Mouse (Mus musculus) lung, postnatal 0 days (tissue): ENCODE results near the gene Adrb1. TPM values are rescaled to one million over a fixed set of nuclear protein-coding genes. Genes with fewer than 3 reads are reported as not detected.
A peak's percentile ranks its signal among the peaks of the same experiment; 100 is the strongest.

ENCODE experiments used
- ATAC-seq: fragments of 200-750 bp; cut with Nextera tagmentation; 2 replicates; pipeline ENCODE4 v1.8.0; 2017; ENCODE audit warnings: moderate library complexity
- DNase-seq: peaks from one replicate; pipeline ENCODE4 v3.0.0-alpha.2; 2016; ENCODE audit warnings: low spot score
- H3K27ac ChIP-seq: fragments of 300-500 bp; sonication (generic); 2 replicates; pipeline ENCODE4 v1.5.1; 2014; ENCODE audit warnings: antibody characterized with exemption, mild to moderate bottlenecking, low read length, mixed read lengths
- H3K27me3 ChIP-seq: fragments of 300-500 bp; sonication (generic); replicated peaks from 2 replicates; pipeline ENCODE4 v1.6.1; 2014; ENCODE audit warnings: low read length, mixed read lengths; ENCODE audit not compliant: insufficient read depth
- H3K36me3 ChIP-seq: fragments of 300-500 bp; sonication (generic); 2 replicates; pipeline ENCODE4 v1.6.1; 2014; ENCODE audit warnings: low read length, mixed read lengths; ENCODE audit not compliant: insufficient read depth
- H3K4me1 ChIP-seq: fragments of 300-500 bp; sonication (generic); 2 replicates; pipeline ENCODE4 v1.6.1; 2014; ENCODE audit warnings: antibody characterized with exemption, low read depth, low read length, mixed read lengths; ENCODE audit not compliant: insufficient read depth
- H3K4me2 ChIP-seq: fragments of 300-500 bp; sonication (generic); replicated peaks from 2 replicates; pipeline ENCODE4 v1.6.1; 2014; ENCODE audit warnings: low read depth, mild to moderate bottlenecking, low read length, moderate library complexity, mixed read lengths
- H3K4me3 ChIP-seq: fragments of 300-500 bp; sonication (generic); 2 replicates; pipeline ENCODE4 v1.5.1; 2014; ENCODE audit warnings: low read depth, low read length
- H3K9ac ChIP-seq: fragments of 300-500 bp; sonication (generic); replicated peaks from 2 replicates; pipeline ENCODE4 v1.6.1; 2014; ENCODE audit warnings: low read depth, mild to moderate bottlenecking
- H3K9me3 ChIP-seq: fragments of 300-500 bp; sonication (generic); 2 replicates; pipeline ENCODE4 v1.6.1; 2016; ENCODE audit warnings: low read length, mixed read lengths
- CTCF ChIP-seq: IDR thresholded peaks from 2 replicates; pipeline ENCODE4 v1.5.1; 2016; ENCODE audit warnings: antibody characterized with exemption, mild to moderate bottlenecking
- EP300 ChIP-seq: IDR thresholded peaks from 2 replicates; pipeline ENCODE4 v1.6.1; 2016; ENCODE audit warnings: antibody characterized with exemption, mild to moderate bottlenecking, control low read depth
- WGBS: fragments of 180-500 bp; shearing (Covaris S2); extraction: QIAGEN DNeasy Blood & Tissue Kit; methylation state at CpG from one replicate; pipeline ENCODE4 v1.1.7; 2014; 5-methylcytosine and 5-hydroxymethylcytosine counted together
- polyA plus RNA-seq: library from polyadenylated mRNA; unstranded; fragments of >200 nt; fragmentation: Nextera tagmentation; extraction: Ambion mirVana; gene quantifications from 2 replicates; pipeline ENCODE4 v1.2.1, GENCODE M21; 2015

The Adrb1 gene
- polyA plus RNA-seq: 12.6 and 14.7 TPM in 2 replicates

GRCm38 (mm10) chr19:56721387-56722211, at the start of gene Adrb1:
Gene Adrb1, plus strand, starts transcription at chr19:56722199.
- peak within 1 kb of the TSS; percentile 94 for H3K4me2 ChIP-seq
- ATAC-seq (peak; percentile 85), DNase-seq (peak; percentile 83)
- WGBS: under 1% methylated on average over 30 of the region's 63 CpGs
- H3K36me3 ChIP-seq: no peaks in the 10 kb centered on the region
- H3K27me3 ChIP-seq: no peaks in the 10 kb centered on the region
- H3K27ac ChIP-seq: peak within 1 kb of the TSS; percentile 89
- peaks cover 14% of the 10 kb centered on the region for H3K4me1 ChIP-seq
- peak within 1 kb of the TSS; percentile 63 for H3K4me3 ChIP-seq
- H3K9ac ChIP-seq: peak within 1 kb of the TSS; percentile 66
- no peaks in the 10 kb centered on the region for H3K9me3 ChIP-seq
- TF ChIP-seq EP300 (no peak), CTCF (peak; percentile 39)

- TF ChIP-seq EP300 (no peak), CTCF (no peak)
- 91% methylated on average over 5 of the region's 5 CpGs for WGBS
- no peak for ATAC-seq
These were observed 46.3 kb upstream of the Adrb1 start for GRCm38 (mm10) chr19:56675690-56676089.

GRCm38 (mm10) chr19:56676506-56676905, 45.5 kb upstream of the Adrb1 start:
- no peak for TF ChIP-seq CTCF
- no peak for TF ChIP-seq EP300
- ATAC-seq (peak; percentile 68), DNase-seq (peak; percentile 62)
- no peaks in the 10 kb centered on the region for H3K36me3 ChIP-seq
- H3K4me3 ChIP-seq: no peak overlapping the region
- 74% methylated on average over 4 of the region's 4 CpGs for WGBS
- H3K27me3 ChIP-seq: no peaks in the 10 kb centered on the region
- no peaks in the 10 kb centered on the region for H3K9me3 ChIP-seq
- H3K27ac ChIP-seq: no peak overlapping the region
- no peak overlapping the region for H3K4me2 ChIP-seq
- peaks cover 4% of the 10 kb centered on the region; the same call in 1 of the 2 replicates for H3K4me1 ChIP-seq
- H3K9ac ChIP-seq: no peak overlapping the region

More at GRCm38 (mm10) chr19:56675690-56676089, 46.3 kb upstream of the Adrb1 start:
- Histone ChIP-seq H3K4me1 (peaks cover 4% of the 10 kb centered on the region; the same call in 1 of the 2 replicates), H3K27ac (no peak overlapping the region), H3K27me3 (no peaks in the 10 kb centered on the region), H3K36me3 (no peaks in the 10 kb centered on the region), H3K9ac (no peak overlapping the region), H3K9me3 (no peaks in the 10 kb centered on the region), H3K4me2 (no peak overlapping the region), H3K4me3 (no peak overlapping the region)
- no peak for DNase-seq

- peaks cover 4% of the 10 kb centered on the region; the same call in 1 of the 2 replicates for H3K4me1 ChIP-seq
- no peak overlapping the region for H3K27ac ChIP-seq
- no peaks in the 10 kb centered on the region for H3K27me3 ChIP-seq
- no peak overlapping the region for H3K4me3 ChIP-seq
- H3K36me3 ChIP-seq: no peaks in the 10 kb centered on the region
- no peak for ATAC-seq
- H3K9ac ChIP-seq: no peak overlapping the region
- no peak overlapping the region for H3K4me2 ChIP-seq
- no peak for DNase-seq
- 43% methylated on average over 8 of the region's 8 CpGs for WGBS
- no peaks in the 10 kb centered on the region for H3K9me3 ChIP-seq
- TF ChIP-seq EP300 (no peak), CTCF (no peak)
These were observed 44.4 kb upstream of the Adrb1 start for GRCm38 (mm10) chr19:56677611-56678010.

GRCm38 (mm10) chr19:56678516-56678915, 43.5 kb upstream of the Adrb1 start:
- H3K4me1 ChIP-seq: peaks cover 4% of the 10 kb centered on the region; the same call in 1 of the 2 replicates
- DNase-seq (no peak), ATAC-seq (no peak)
- no peak overlapping the region for H3K4me2 ChIP-seq
- H3K36me3 ChIP-seq: no peaks in the 10 kb centered on the region
- H3K9me3 ChIP-seq: no peaks in the 10 kb centered on the region
- H3K9ac ChIP-seq: no peak overlapping the region
- H3K27me3 ChIP-seq: no peaks in the 10 kb centered on the region
- WGBS: 69% methylated on average over 9 of the region's 9 CpGs
- H3K4me3 ChIP-seq: no peak overlapping the region
- no peak overlapping the region for H3K27ac ChIP-seq
- TF ChIP-seq EP300 (no peak), CTCF (no peak)

- DNase-seq (no peak), ATAC-seq (no peak)
- TF ChIP-seq EP300: no peak
- TF ChIP-seq CTCF: no peak
- H3K9ac ChIP-seq: no peak overlapping the region
- no peaks in the 10 kb centered on the region for H3K9me3 ChIP-seq
- no peak overlapping the region for H3K4me3 ChIP-seq
- 75% methylated on average over 18 of the region's 18 CpGs for WGBS
- H3K27ac ChIP-seq: no peak overlapping the region
- H3K36me3 ChIP-seq: no peaks in the 10 kb centered on the region
- H3K27me3 ChIP-seq: no peaks in the 10 kb centered on the region
- H3K4me1 ChIP-seq: peaks cover 4% of the 10 kb centered on the region; the same call in 1 of the 2 replicates
- no peak overlapping the region for H3K4me2 ChIP-seq
These were observed 42.6 kb upstream of the Adrb1 start for GRCm38 (mm10) chr19:56679213-56679965.
